Mouse (Mus musculus): ENCODE results near the gene Kirrel3. TPM values are rescaled to one million over a fixed set of nuclear protein-coding genes. Genes with fewer than 3 reads are reported as not detected.

Kirrel3 gene
- polyA plus RNA-seq, 1 experiment, result not detected

GRCm38 (mm10) chr9:34714996-34715619 lies 229.4 kb downstream of the Kirrel3 start:
- no peak overlapping the region for H3K27ac ChIP-seq (replicated peaks; ENCODE audit: low read depth, low read length)
- no peak overlapping the region for H3K4me3 ChIP-seq (ENCODE audit: insufficient read depth, low read depth, low read length)

GRCm38 (mm10) chr9:34716476-34716875 lies 230.8 kb downstream of the Kirrel3 start:
- H3K4me1 ChIP-seq (ENCODE audit: control insufficient read depth, insufficient read depth, insufficient read length, low read length), result no peaks in the 10 kb centered on the region

More at GRCm38 (mm10) chr9:34714996-34715619, 229.4 kb downstream of the Kirrel3 start:
- no peaks in the 10 kb centered on the region for H3K4me1 ChIP-seq (ENCODE audit: control insufficient read depth, insufficient read depth, insufficient read length, low read length)

GRCm38 (mm10) chr9:34721478-34722197 lies 235.9 kb downstream of the Kirrel3 start:
- H3K27ac ChIP-seq (replicated peaks; ENCODE audit: low read depth, low read length), result no peak overlapping the region
- H3K4me1 ChIP-seq (ENCODE audit: control insufficient read depth, insufficient read depth, insufficient read length, low read length), result no peaks in the 10 kb centered on the region
- no peak overlapping the region for H3K4me3 ChIP-seq (ENCODE audit: insufficient read depth, low read depth, low read length)

More at GRCm38 (mm10) chr9:34716476-34716875, 230.8 kb downstream of the Kirrel3 start:
- H3K27ac ChIP-seq (replicated peaks; ENCODE audit: low read depth, low read length), result no peak overlapping the region
- H3K4me3 ChIP-seq (ENCODE audit: insufficient read depth, low read depth, low read length), result no peak overlapping the region

- Histone ChIP-seq H3K27ac (replicated peaks; ENCODE audit: low read depth, low read length) (no peak overlapping the region), H3K4me1 (ENCODE audit: control insufficient read depth, insufficient read depth, insufficient read length, low read length) (no peaks in the 10 kb centered on the region)
Measured at GRCm38 (mm10) chr9:34722198-34722550, 236.5 kb downstream of the Kirrel3 start.

GRCm38 (mm10) chr9:34732507-34732906 lies 246.8 kb downstream of the Kirrel3 start:
- H3K4me1 ChIP-seq (ENCODE audit: control insufficient read depth, insufficient read depth, insufficient read length, low read length), result no peaks in the 10 kb centered on the region
- no peak overlapping the region for H3K27ac ChIP-seq (replicated peaks; ENCODE audit: low read depth, low read length)
- H3K4me3 ChIP-seq (ENCODE audit: insufficient read depth, low read depth, low read length), result no peak overlapping the region

More at GRCm38 (mm10) chr9:34722198-34722550, 236.5 kb downstream of the Kirrel3 start:
- H3K4me3 ChIP-seq (ENCODE audit: insufficient read depth, low read depth, low read length), result no peak overlapping the region

GRCm38 (mm10) chr9:34733579-34733978 lies 247.9 kb downstream of the Kirrel3 start:
- H3K4me3 ChIP-seq (ENCODE audit: insufficient read depth, low read depth, low read length), result no peak overlapping the region
- no peaks in the 10 kb centered on the region for H3K4me1 ChIP-seq (ENCODE audit: control insufficient read depth, insufficient read depth, insufficient read length, low read length)
- H3K27ac ChIP-seq (replicated peaks; ENCODE audit: low read depth, low read length), result no peak overlapping the region

- Histone ChIP-seq H3K4me1 (ENCODE audit: control insufficient read depth, insufficient read depth, insufficient read length, low read length) (no peaks in the 10 kb centered on the region), H3K27ac (replicated peaks; ENCODE audit: low read depth, low read length) (no peak overlapping the region), H3K4me3 (ENCODE audit: insufficient read depth, low read depth, low read length) (no peak overlapping the region)
Measured at GRCm38 (mm10) chr9:34734991-34735390, 249.3 kb downstream of the Kirrel3 start.

- no peak overlapping the region for H3K27ac ChIP-seq (replicated peaks; ENCODE audit: low read depth, low read length)
- no peak overlapping the region for H3K4me3 ChIP-seq (ENCODE audit: insufficient read depth, low read depth, low read length)
- no peaks in the 10 kb centered on the region for H3K4me1 ChIP-seq (ENCODE audit: control insufficient read depth, insufficient read depth, insufficient read length, low read length)
Measured at GRCm38 (mm10) chr9:34739431-34739830, 253.7 kb downstream of the Kirrel3 start.

- Histone ChIP-seq H3K27ac (replicated peaks; ENCODE audit: low read depth, low read length) (no peak overlapping the region), H3K4me3 (ENCODE audit: insufficient read depth, low read depth, low read length) (no peak overlapping the region), H3K4me1 (ENCODE audit: control insufficient read depth, insufficient read depth, insufficient read length, low read length) (no peaks in the 10 kb centered on the region)
Measured at GRCm38 (mm10) chr9:34740814-34741213, 255.1 kb downstream of the Kirrel3 start.

- Histone ChIP-seq H3K27ac (replicated peaks; ENCODE audit: low read depth, low read length) (no peak overlapping the region), H3K4me3 (ENCODE audit: insufficient read depth, low read depth, low read length) (no peak overlapping the region), H3K4me1 (ENCODE audit: control insufficient read depth, insufficient read depth, insufficient read length, low read length) (no peaks in the 10 kb centered on the region)
Measured at GRCm38 (mm10) chr9:34748003-34748402, 262.3 kb downstream of the Kirrel3 start.

GRCm38 (mm10) chr9:34749161-34749560 lies 263.5 kb downstream of the Kirrel3 start:
- H3K4me3 ChIP-seq (ENCODE audit: insufficient read depth, low read depth, low read length), result no peak overlapping the region
- no peak overlapping the region for H3K27ac ChIP-seq (replicated peaks; ENCODE audit: low read depth, low read length)
- no peaks in the 10 kb centered on the region for H3K4me1 ChIP-seq (ENCODE audit: control insufficient read depth, insufficient read depth, insufficient read length, low read length)

- H3K27ac ChIP-seq (replicated peaks; ENCODE audit: low read depth, low read length), result no peak overlapping the region
- no peak overlapping the region for H3K4me3 ChIP-seq (ENCODE audit: insufficient read depth, low read depth, low read length)
- H3K4me1 ChIP-seq (ENCODE audit: control insufficient read depth, insufficient read depth, insufficient read length, low read length), result no peaks in the 10 kb centered on the region
Measured at GRCm38 (mm10) chr9:34749877-34750276, 264.2 kb downstream of the Kirrel3 start.

- Histone ChIP-seq H3K4me1 (ENCODE audit: control insufficient read depth, insufficient read depth, insufficient read length, low read length) (no peaks in the 10 kb centered on the region), H3K4me3 (ENCODE audit: insufficient read depth, low read depth, low read length) (no peak overlapping the region), H3K27ac (replicated peaks; ENCODE audit: low read depth, low read length) (no peak overlapping the region)
Measured at GRCm38 (mm10) chr9:34750887-34751286, 265.2 kb downstream of the Kirrel3 start.

GRCm38 (mm10) chr9:34752076-34752800 lies 266.5 kb downstream of the Kirrel3 start:
- no peak overlapping the region for H3K27ac ChIP-seq (replicated peaks; ENCODE audit: low read depth, low read length)
- no peak overlapping the region for H3K4me3 ChIP-seq (ENCODE audit: insufficient read depth, low read depth, low read length)
- H3K4me1 ChIP-seq (ENCODE audit: control insufficient read depth, insufficient read depth, insufficient read length, low read length), result no peaks in the 10 kb centered on the region

GRCm38 (mm10) chr9:34752801-34753170 lies 267.1 kb downstream of the Kirrel3 start:
- Histone ChIP-seq H3K27ac (replicated peaks; ENCODE audit: low read depth, low read length) (no peak overlapping the region), H3K4me1 (ENCODE audit: control insufficient read depth, insufficient read depth, insufficient read length, low read length) (no peaks in the 10 kb centered on the region), H3K4me3 (ENCODE audit: insufficient read depth, low read depth, low read length) (no peak overlapping the region)

Data from brown adipose tissue, adult 24 weeks (tissue).